Mouse (Mus musculus) liver, postnatal 0 days (tissue): Measurements from ENCODE around the gene Ano9.

Experiments
- CTCF ChIP-seq: sonication (generic); IDR thresholded peaks from 2 replicates; pipeline ENCODE4 v1.5.1; 2016; ENCODE audit warnings: antibody characterized with exemption, low read depth
- EP300 ChIP-seq: IDR thresholded peaks from 2 replicates; pipeline ENCODE4 v1.6.1; 2016; ENCODE audit warnings: antibody characterized with exemption, low read depth, mild to moderate bottlenecking

DNA sequence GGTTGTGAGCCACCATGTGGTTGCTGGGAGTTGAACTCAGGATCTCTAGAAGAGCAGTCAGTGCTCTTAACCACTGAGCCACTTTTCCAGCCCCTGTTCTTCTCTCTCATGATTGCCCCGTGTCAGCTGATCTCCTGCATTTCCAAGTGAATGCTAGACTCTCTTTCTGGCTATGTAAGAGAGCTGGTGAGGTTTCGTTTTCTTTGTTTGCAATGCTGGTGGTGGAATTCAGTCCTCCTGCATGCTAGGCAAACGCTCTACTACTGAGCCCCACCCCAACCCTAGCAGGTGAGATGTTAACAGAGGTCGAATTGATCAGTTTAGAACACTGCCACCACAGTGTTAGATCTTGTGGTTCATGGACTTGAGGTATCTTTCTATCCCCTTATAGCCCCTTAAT lies 31.0 kb upstream of the Ano9 start:
- TF ChIP-seq CTCF (no peak), EP300 (no peak)
